In the genomic region with DNA sequence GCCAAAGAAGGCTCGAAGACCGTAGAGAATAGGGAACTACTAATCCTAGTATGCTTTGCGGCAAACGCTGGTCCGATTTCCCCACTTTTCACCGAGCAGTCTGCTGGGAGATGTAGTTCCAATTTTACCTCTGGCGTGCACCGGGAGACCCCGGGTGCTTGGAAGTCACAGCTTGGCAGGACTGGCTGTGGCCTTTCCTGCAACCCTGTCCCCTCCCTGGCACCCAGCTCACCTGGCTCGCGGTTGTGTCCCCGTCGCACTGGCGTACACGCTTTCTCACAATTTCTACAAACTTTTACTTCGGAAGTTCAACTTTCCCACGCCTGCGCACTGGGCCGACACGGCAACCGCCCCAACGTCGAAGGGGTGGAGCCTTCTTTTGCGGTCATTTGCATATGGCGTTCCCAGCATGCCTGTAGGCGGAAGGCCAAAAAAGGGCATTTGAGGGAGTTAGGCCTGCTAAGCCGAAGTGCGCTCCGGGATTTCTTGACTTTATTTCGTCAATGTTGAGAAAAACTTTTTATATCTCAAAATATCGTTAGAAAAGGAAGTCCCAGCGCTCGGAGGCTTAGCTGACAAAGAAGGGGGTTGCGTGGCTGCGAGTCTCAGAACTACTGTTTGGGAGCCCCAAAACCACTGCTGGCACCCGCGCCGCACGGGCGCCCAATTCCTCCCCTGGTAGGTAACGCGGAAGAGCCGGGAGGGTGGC, we compare ENCODE assay signal across 8 mouse cellular contexts. TPM values are rescaled to one million over a fixed set of nuclear protein-coding genes. Genes with fewer than 3 reads are reported as not detected.
DNase-seq lines count a peak whose midpoint lies in the region; ATAC-seq and TF ChIP-seq lines count a peak whose summit lies in the region.

A gene (plus strand): TSS at position 418 of the 709 bp plus-strand sequence.

- H3K79me2 ChIP-seq in CH12.LX (replicated peaks; ENCODE audit: control insufficient read depth, extremely low read depth, insufficient read depth, poor library complexity, severe bottlenecking): peaks cover 23% of the 10 kb centered on the region

- peak; percentile 90 for ATAC-seq in forebrain, embryonic 11.5 days (replicated peaks; ENCODE audit: low FRiP score)
- peak; percentile 91 for ATAC-seq in heart, embryonic 16.5 days (replicated peaks; ENCODE audit: extremely low read depth, insufficient read depth, low FRiP score)
- peak; percentile 91 for ATAC-seq in liver, embryonic 15.5 days (ENCODE audit: insufficient read depth)
- ATAC-seq in neural tube, embryonic 12.5 days (ENCODE audit: low FRiP score, low read depth): peak; percentile 91

- peak within 1 kb of the TSS; percentile 82 for H3K27ac ChIP-seq in CH12.LX (ENCODE audit: insufficient read depth, low read depth)
- peak within 1 kb of the TSS; percentile 57; the same call in 1 of the 2 replicates for H3K27ac ChIP-seq in forebrain, embryonic 11.5 days (ENCODE audit: low read depth, low read length)
- peak within 1 kb of the TSS; percentile 93 for H3K27ac ChIP-seq in heart, embryonic 16.5 days (ENCODE audit: low read length)
- peak within 1 kb of the TSS; percentile 93 for H3K27ac ChIP-seq in liver, embryonic 15.5 days (replicated peaks)
- H3K27ac ChIP-seq in neural tube, embryonic 12.5 days: peak within 1 kb of the TSS; percentile 37; the same call in 1 of the 2 replicates

- H3K4me2 ChIP-seq in CH12.LX (ENCODE audit: insufficient read depth, low read depth, poor library complexity, severe bottlenecking): peak within 1 kb of the TSS; percentile 88
- peak within 1 kb of the TSS; percentile 67 for H3K4me2 ChIP-seq in forebrain, embryonic 11.5 days (ENCODE audit: low read depth, low read length, severe bottlenecking)
- peak within 1 kb of the TSS; percentile 94 for H3K4me2 ChIP-seq in heart, embryonic 16.5 days (ENCODE audit: low read depth, low read length)
- H3K4me2 ChIP-seq in liver, embryonic 15.5 days: peak within 1 kb of the TSS; percentile 92
- peak within 1 kb of the TSS; percentile 77 for H3K4me2 ChIP-seq in neural tube, embryonic 12.5 days (replicated peaks)

- no peaks in the 10 kb centered on the region for H3K9me3 ChIP-seq in CH12.LX (replicated peaks; ENCODE audit: low read length)
- H3K9me3 ChIP-seq in forebrain, embryonic 11.5 days (ENCODE audit: control insufficient read depth, low read length): no peaks in the 10 kb centered on the region
- no peaks in the 10 kb centered on the region for H3K9me3 ChIP-seq in heart, embryonic 16.5 days (replicated peaks; ENCODE audit: control insufficient read depth, low read length)
- no peaks in the 10 kb centered on the region for H3K9me3 ChIP-seq in liver, embryonic 15.5 days (replicated peaks)
- H3K9me3 ChIP-seq in neural tube, embryonic 12.5 days: no peaks in the 10 kb centered on the region

- peaks cover 3 to 28% of the 10 kb centered on the region in 2 experiments; a peak in 3 of 4 replicates for H3K4me1 ChIP-seq in CH12.LX (ENCODE audit: control insufficient read depth in 1 of 2, insufficient read depth in 2 of 2)
- H3K4me1 ChIP-seq in forebrain, embryonic 11.5 days (replicated peaks; ENCODE audit: control insufficient read depth, insufficient read depth, low read length): peaks cover 9% of the 10 kb centered on the region
- H3K4me1 ChIP-seq in heart, embryonic 16.5 days (ENCODE audit: control insufficient read depth, insufficient read depth, low read length): peaks cover 36% of the 10 kb centered on the region
- peaks cover 43% of the 10 kb centered on the region for H3K4me1 ChIP-seq in liver, embryonic 15.5 days (replicated peaks)
- peaks cover 31% of the 10 kb centered on the region for H3K4me1 ChIP-seq in neural tube, embryonic 12.5 days

- no peak for TF ChIP-seq RAD21 in CH12.LX (IDR thresholded peaks at IDR 0.05; ENCODE audit: low read depth, low read length)

- under 1% methylated on average over 43 of the region's 43 CpGs for WGBS in forebrain, embryonic 11.5 days
- under 1% methylated on average over 43 of the region's 43 CpGs for WGBS in heart, embryonic 16.5 days
- WGBS in liver, embryonic 15.5 days (ENCODE audit: insufficient replicate concordance): under 1% methylated on average over 43 of the region's 43 CpGs
- under 1% methylated on average over 43 of the region's 43 CpGs for WGBS in neural tube, embryonic 12.5 days

- H3K27me3 ChIP-seq in CH12.LX (replicated peaks): no peaks in the 10 kb centered on the region
- H3K27me3 ChIP-seq in forebrain, embryonic 11.5 days (ENCODE audit: control insufficient read depth, insufficient read depth, low read length): no peaks in the 10 kb centered on the region
- H3K27me3 ChIP-seq in heart, embryonic 16.5 days (ENCODE audit: control insufficient read depth, insufficient read depth, low read length): no peaks in the 10 kb centered on the region
- no peaks in the 10 kb centered on the region for H3K27me3 ChIP-seq in liver, embryonic 15.5 days
- no peaks in the 10 kb centered on the region for H3K27me3 ChIP-seq in neural tube, embryonic 12.5 days (replicated peaks)

- peaks cover 47 to 66% of the 10 kb centered on the region in 2 experiments for H3K36me3 ChIP-seq in CH12.LX (replicated peaks in 1 of 2; ENCODE audit: control insufficient read depth in 1 of 2, insufficient read depth in 1 of 2, low read length in 1 of 2)
- H3K36me3 ChIP-seq in forebrain, embryonic 11.5 days (ENCODE audit: control insufficient read depth, insufficient read depth, low read length): peaks cover 11% of the 10 kb centered on the region
- H3K36me3 ChIP-seq in heart, embryonic 16.5 days (ENCODE audit: control insufficient read depth, insufficient read depth): peaks cover 47% of the 10 kb centered on the region
- peaks cover 64% of the 10 kb centered on the region for H3K36me3 ChIP-seq in liver, embryonic 15.5 days (replicated peaks)
- peaks cover 65% of the 10 kb centered on the region for H3K36me3 ChIP-seq in neural tube, embryonic 12.5 days

- TF ChIP-seq CTCF in CH12.LX (conservative IDR thresholded peaks at IDR 0.05 in 1 of 2, IDR thresholded peaks at IDR 0.05 in 1 of 2; ENCODE audit: low read depth in 2 of 2, low read length in 2 of 2): no peak

- TF ChIP-seq POLR2A in CH12.LX (IDR thresholded peaks at IDR 0.05; ENCODE audit: low read depth, low read length): peak; percentile 82

- in situ Hi-C loops in CH12.LX (cut with MboI; ENCODE audit: low pct_ligation_motif_present, low pct_unique_long_range_greater_than_20kb, low sequenced_read_pairs): no loop called here

- no peak for TF ChIP-seq EP300 in CH12.LX (IDR thresholded peaks at IDR 0.05; ENCODE audit: low read length)

- DNase-seq in CH12.LX (ENCODE audit: extremely low read depth): peak; percentile 97
- peak; percentile 99 for DNase-seq in c-Kit-positive CD71-positive TER-119-negative erythroid progenitor cells, embryonic 14.5 days (ENCODE audit: low read depth)
- DNase-seq in forebrain, embryonic 11.5 days (ENCODE audit: low spot score): peak; percentile 94
- DNase-seq in kidney, postnatal 36 days: peak; percentile 98
- peak; percentile 97 for DNase-seq in telencephalon, adult 2 months (ENCODE audit: low read depth, low spot score)

- dilution Hi-C loops in CH12.LX (cut with MboI; ENCODE audit: extremely low pct_ligation_motif_present, extremely low pct_unique_long_range_greater_than_20kb, low sequenced_read_pairs): no loop called here

- H3K9ac ChIP-seq in CH12.LX (ENCODE audit: insufficient read depth, low read depth): peak within 1 kb of the TSS; percentile 76
- peak within 1 kb of the TSS; percentile 61 for H3K9ac ChIP-seq in forebrain, embryonic 11.5 days (ENCODE audit: low read length)
- H3K9ac ChIP-seq in heart, embryonic 16.5 days (ENCODE audit: low read length): peak within 1 kb of the TSS; percentile 87
- peak within 1 kb of the TSS; percentile 76 for H3K9ac ChIP-seq in liver, embryonic 15.5 days
- H3K9ac ChIP-seq in neural tube, embryonic 12.5 days: peak within 1 kb of the TSS; percentile 71

- H3K4me3 ChIP-seq in CH12.LX (replicated peaks in 1 of 3; ENCODE audit: low read depth in 2 of 3, low read length in 2 of 3, poor library complexity in 1 of 3): peak within 1 kb of the TSS; percentile 67 to 96 (median 93)
- H3K4me3 ChIP-seq in forebrain, embryonic 11.5 days (ENCODE audit: low read depth, low read length): peak within 1 kb of the TSS; percentile 66
- H3K4me3 ChIP-seq in heart, embryonic 16.5 days (ENCODE audit: low read length): peak within 1 kb of the TSS; percentile 75
- H3K4me3 ChIP-seq in liver, embryonic 15.5 days (replicated peaks): peak within 1 kb of the TSS; percentile 67
- peak within 1 kb of the TSS; percentile 60 for H3K4me3 ChIP-seq in neural tube, embryonic 12.5 days

TF ChIP-seq in CH12.LX, 34 proteins besides CTCF, POLR2A, EP300 and RAD21 (continues in another document):
- TF ChIP-seq IRF4 (IDR thresholded peaks at IDR 0.05; ENCODE audit: low read depth, low read length) (0 out of 2 replicates have a peak, but pooled peaks have one; percentile 22), RCOR1 (conservative IDR thresholded peaks at IDR 0.05; ENCODE audit: low read depth, low read length) (no peak), PAX5 (IDR thresholded peaks at IDR 0.05; ENCODE audit: low read length) (no peak), TBP (conservative IDR thresholded peaks at IDR 0.05; ENCODE audit: low read depth, low read length) (peak; percentile 67; the same call in 1 of the 2 replicates), MYC (IDR thresholded peaks at IDR 0.05; ENCODE audit: low read depth, low read length) (no peak), USF1 (IDR thresholded peaks at IDR 0.05; ENCODE audit: low read depth, low read length) (no peak), POLR2AphosphoS2 (IDR thresholded peaks at IDR 0.05; ENCODE audit: low read depth, low read length) (no peak; the same call in 1 of the 2 replicates), ELF1 (IDR thresholded peaks at IDR 0.05; ENCODE audit: low read depth, low read length) (peak; percentile 83), MEF2A (IDR thresholded peaks at IDR 0.05; ENCODE audit: borderline replicate concordance, low read depth, low read length) (no peak), ETS1 (conservative IDR thresholded peaks at IDR 0.05; ENCODE audit: low read depth, low read length) (no peak), CHD1 (IDR thresholded peaks at IDR 0.05; ENCODE audit: low read depth, low read length) (no peak), SMC3 (IDR thresholded peaks at IDR 0.05; ENCODE audit: low read depth, low read length) (no peak), MXI1 (IDR thresholded peaks at IDR 0.05; ENCODE audit: low read depth, low read length) (peak; percentile 88), MAFK (IDR thresholded peaks at IDR 0.05; ENCODE audit: insufficient replicate concordance, low read length) (no peak), ZKSCAN1 (IDR thresholded peaks at IDR 0.05; ENCODE audit: borderline replicate concordance, low read depth, low read length) (no peak)

RNA-seq across cellular contexts. Expression of the gene that starts here (rescaled TPM):
- 56.5 and 65.0 TPM in 2 replicates for total RNA-seq in CH12.LX (2012; rRNA removed)
- total RNA-seq in CH12.LX (2014; rRNA removed): 33.5 and 39.0 TPM in 2 replicates
- polyA plus RNA-seq in CH12.LX (2012; ENCODE audit: insufficient read length, low read depth): 79.7 and 87.7 TPM in 2 replicates
- 75.3 and 86.0 TPM in 2 replicates for polyA plus RNA-seq in forebrain, embryonic 11.5 days (2014; fragmentation: Nextera tagmentation; extraction: Ambion mirVana)
- 71.4 and 73.6 TPM in 2 replicates for polyA plus RNA-seq in heart, embryonic 16.5 days (2015; fragmentation: Nextera tagmentation; extraction: Ambion mirVana)
- 39.4 and 47.2 TPM in 2 replicates for polyA plus RNA-seq in liver, embryonic 15.5 days (2015; fragmentation: Nextera tagmentation; extraction: Ambion mirVana)
- 71.0 and 73.4 TPM in 2 replicates for polyA plus RNA-seq in neural tube, embryonic 12.5 days (2016; fragmentation: Nextera tagmentation; extraction: Ambion mirVana)

Comparison
In these comparisons a context has a peak if more than half of its experiments do, and no peak if none do; other contexts are left out.
1. Peak in every context shown above with its lines: DNase-seq, ATAC-seq, H3K4me3 ChIP-seq and H3K27ac ChIP-seq.
2. H3K27ac ChIP-seq: peak in every context shown above with its lines; median percentile 93 in heart, embryonic 16.5 days; 93 in liver, embryonic 15.5 days; 82 in CH12.LX; 57 in forebrain, embryonic 11.5 days; 37 in neural tube, embryonic 12.5 days.